Mouse (Mus musculus) gonadal fat pad, adult 2 months (tissue): ENCODE measurements around the gene Mcm8. TPM values are rescaled to one million over a fixed set of nuclear protein-coding genes. Genes with fewer than 3 reads are reported as not detected.

Experiments
- DNase-seq: peaks from one replicate; pipeline ENCODE4 v3.0.0-alpha.2; 2012; ENCODE audit warnings: low read depth
- polyA plus RNA-seq: library from polyadenylated mRNA; depleted of rRNA; stranded (reverse); fragments of >200 nt; gene quantifications from 2 replicates; pipeline ENCODE4 v1.2.3, GENCODE M21; 2012; rRNA removed

The Mcm8 gene
- polyA plus RNA-seq = 1.7 and 2.3 TPM in 2 replicates

DNA sequence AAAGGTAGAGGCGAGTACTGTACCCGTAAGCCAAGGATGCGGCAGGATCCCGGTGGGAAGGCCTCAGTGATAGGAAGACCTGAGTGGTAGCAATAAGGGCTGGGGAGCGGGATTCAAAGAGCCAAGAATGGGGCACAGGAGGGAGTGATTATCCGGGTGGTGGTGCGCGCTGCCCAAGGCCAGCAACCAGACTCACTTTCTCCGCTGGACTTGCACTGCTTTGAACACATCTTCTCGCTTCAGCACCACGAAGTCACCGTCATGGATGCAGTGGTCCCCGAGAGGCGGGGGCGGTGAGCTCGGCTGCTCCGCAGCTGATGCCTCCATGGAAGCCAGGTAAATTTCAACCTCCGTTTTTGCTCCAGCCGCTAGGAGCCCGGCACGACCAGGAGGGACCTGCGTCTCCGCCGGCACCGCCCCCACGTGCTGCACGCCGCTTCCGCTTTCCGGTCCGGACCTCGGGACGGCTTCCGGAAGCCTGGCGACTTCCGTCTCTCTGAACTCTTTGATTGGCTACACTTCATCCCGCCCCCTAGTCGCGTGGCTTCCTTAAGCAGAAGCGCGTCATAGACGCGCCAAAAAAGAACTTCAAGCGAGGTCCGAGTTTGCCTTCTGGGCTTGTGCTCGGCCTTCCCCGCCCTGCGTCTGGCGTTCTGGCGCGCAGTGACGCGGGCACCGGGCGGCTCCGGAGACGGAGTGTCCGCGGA, at the start of gene Mcm8, which contains the start of gene Trmt6:
TSS of gene Mcm8 (plus strand) at position 534 of the 707 bp plus-strand sequence.
TSS of gene Trmt6 (minus strand) at position 448 of the 707 bp plus-strand sequence.
- peak; percentile 65 for DNase-seq

DNA sequence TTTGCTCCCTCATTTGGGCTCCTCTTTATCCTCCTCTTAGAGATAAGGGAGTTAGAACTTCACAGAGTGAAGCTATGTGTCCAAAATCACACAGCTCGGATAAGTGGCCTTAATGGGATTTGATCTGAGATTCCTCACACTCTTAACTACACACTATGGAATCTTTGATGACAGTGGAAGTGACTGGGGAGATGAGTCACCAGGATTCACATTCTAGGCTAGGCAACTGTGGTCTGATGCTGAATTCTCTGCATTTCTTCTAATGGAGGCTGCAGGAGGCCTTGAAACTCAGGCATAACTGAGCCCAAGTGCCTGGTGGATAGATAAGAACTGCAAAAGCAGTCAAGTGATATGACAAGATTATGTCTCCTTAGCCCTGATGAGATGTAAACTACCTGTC, 45.1 kb upstream of the Mcm8 start:
- DNase-seq = no peak

DNA sequence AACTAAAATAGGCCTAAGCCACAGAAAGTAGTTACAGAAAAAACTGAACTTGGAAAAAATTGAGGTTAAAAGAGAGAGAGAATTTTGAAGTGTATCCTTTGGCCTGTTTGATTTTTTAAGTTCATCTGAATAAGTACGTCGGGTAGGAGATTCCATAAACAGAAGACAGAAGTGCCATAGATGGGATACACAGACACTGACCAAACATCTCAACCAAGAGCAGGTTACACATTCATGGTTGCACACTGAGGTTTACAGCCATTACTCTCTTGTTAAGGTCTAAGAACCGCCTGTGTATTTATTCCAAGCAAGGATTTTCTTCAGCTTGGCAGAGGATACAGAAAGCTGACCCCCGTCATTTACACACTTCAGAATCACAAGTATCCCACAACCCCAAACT, 35.0 kb upstream of the Mcm8 start, which contains the start of gene Chgb:
TSS of gene Chgb (plus strand) at position 301 of the 400 bp plus-strand sequence.
- no peak for DNase-seq

DNA sequence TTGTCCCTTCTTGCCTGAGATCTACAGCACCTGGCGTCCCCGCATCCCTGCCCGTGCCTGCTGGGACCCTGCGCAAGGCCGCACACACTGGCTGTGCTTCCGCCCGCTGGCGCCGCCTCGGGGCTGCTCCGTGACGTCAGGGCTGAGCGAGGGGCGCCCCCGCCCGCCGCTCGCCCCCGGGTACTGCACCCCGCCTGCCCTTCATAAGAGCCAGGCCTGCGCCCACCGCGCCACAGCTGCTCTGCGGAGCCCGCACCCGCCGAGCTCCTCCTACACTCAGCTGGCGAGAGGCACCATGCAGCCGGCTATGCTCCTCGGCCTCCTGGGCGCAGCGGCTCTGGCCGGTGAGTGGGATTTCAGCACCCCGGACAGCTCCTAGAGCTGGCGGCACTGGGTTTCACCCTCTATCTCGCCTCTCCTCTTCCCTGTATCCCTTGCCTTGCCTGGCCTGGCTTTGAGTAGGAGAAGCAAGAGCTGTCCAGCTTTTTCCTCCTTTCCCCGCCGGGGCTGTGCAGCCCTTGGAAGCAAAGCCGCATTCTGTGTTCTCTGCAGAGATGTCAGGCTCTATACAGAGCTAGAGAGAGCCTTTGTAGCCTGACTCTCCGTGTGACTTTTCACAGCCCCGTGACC, 34.4 kb upstream of the Mcm8 start:
- peak; percentile 3 for DNase-seq

DNA sequence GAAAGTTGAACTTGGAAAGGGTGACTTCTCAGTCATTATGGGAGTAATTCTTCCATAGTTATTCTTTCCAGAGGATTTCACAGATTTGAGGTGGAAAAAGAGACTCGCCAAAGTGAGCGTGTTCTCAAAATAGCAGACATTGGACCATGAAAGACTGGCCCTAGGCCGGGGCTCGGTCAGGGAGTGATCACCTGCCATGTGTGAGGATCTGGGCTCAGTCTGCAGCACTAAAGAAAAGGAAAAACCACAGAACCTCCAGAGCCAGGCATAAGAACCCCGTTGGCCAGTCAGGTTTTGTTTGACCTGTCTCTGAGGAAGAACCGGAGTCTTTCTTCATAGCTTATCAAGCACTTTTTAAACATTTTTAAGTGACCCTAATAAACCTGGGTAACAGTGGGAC, 31.9 kb upstream of the Mcm8 start:
- no peak for DNase-seq

DNA sequence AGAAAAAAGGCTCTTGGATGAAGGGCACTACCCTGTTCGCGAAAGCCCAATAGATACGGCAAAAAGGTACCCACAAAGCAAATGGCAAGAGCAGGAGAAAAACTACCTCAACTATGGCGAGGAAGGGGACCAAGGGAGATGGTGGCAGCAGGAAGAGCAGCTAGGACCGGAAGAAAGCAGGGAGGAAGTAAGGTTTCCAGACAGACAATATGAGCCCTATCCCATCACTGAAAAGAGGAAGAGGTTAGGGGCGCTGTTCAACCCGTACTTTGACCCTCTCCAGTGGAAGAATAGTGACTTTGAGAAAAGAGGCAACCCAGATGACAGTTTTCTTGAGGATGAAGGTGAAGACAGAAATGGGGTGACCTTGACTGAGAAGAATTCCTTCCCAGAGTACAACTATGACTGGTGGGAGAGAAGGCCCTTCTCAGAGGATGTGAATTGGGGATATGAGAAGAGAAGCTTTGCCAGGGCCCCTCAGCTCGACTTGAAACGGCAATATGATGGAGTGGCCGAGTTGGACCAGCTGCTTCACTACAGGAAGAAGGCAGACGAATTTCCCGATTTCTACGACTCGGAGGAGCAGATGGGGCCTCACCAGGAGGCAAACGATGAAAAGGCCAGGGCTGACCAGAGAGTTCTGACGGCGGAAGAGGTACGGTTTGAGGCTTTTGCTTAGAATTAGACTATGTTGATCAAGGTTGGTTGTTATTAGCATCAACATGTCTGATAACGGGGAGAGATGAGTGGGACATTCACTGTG, 22.3 kb upstream of the Mcm8 start:
- no peak for DNase-seq

DNA sequence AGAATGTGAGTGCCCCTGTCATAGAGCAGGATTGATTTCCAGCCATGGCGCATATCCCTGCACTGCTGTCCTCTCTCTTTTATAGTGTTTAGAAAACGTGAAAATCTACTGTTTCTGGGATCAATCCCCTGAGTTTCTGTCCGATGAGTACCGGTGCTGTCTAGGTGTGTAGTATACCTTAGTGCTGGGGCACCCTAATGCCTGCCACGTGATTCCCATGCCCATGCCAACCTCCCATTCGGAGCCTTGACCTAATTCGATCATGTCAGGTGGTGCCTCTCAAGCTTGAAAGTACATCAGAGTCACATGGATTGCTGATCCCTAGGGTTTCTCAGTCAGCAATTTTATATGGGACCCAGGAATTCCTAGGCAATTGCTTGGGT, 21.7 kb upstream of the Mcm8 start:
- no peak for DNase-seq

DNA sequence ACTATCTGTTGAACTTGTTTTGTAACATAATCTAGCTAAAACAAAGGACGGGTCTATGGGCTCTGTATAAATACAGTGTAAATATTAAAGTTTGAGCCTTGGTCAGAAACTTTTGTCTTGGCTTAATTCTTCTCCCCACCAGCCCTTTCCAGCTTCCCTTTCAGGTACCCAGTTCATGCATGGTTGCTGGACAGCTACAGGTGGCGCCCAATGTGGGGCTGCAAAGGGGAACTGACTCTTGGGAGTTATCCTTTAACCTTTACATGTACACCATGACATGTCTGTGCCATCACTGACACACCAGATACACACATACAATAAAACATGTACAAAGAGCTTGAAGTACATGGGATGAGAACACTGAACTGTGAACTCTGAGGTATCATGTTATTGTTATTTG, 13.0 kb upstream of the Mcm8 start:
- no peak for DNase-seq

DNA sequence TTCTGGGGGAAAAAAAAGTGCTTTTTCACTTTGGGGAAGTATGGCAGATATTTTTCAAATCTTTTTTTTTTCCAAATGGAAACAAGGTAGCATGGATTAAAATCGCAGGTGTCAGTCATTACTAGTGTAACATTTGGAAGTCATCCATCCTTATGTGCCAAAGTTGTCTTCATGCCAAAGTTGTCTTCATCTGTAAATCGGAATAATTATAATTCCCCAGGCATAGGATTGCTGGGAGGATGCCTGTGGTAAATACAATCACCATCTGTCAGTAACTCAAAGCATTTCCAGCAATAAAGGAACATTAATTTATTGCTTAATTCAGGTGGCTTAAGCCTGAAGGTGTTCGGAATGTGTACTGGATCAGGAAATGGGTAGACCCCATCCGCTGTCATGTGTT, 25.1 kb downstream of the Mcm8 start:
- DNase-seq = no peak

DNA sequence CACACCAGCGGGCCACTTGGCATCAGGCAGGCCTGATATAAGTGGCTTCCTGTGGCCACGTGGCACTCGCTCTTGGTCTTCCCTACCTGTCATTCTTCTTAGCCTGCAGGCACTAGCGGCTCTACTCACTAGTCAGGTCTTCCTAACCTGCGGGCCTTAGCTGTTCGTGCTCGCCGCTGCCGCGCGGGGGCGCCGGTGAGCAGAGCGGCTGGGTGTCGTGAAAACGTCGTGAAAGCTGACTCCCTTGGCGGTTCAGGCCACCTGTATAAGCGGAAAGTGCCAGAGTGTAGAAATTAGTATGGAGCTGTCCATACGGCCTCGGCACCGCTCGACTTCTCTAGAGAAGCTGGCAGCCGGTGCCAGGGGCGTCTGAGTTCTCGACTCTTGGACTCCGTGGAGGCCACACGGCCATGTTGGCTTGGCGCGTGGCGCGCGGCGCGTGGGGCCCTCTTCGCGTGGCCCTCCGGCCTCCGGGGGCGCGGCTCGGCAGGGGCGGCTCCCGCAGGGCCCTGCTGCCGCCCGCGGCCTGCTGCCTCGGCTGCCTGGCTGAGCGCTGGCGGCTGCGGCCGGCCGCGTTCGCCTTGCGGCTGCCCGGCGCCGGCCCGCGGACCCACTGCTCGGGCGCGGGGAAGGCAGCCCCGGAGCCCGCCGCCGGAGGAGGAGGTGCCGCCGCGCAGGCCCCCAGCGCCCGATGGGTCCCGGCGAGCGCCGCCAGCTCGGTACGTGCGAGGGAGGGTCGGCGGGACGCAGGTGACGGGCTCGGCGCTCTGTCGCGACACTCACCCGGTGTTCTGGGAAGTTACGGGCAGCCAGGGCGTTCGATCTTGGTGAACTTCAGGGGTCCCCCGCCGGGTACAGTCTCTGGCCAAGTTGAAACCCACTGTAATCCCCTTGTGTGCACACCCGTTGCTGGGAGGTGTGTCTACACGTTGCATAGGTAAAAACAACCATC, 30.7 kb downstream of the Mcm8 start, which contains the start of gene Crls1:
TSS of gene Crls1 (plus strand) at position 260 of the 952 bp plus-strand sequence.
- peak; percentile 31 for DNase-seq

DNA sequence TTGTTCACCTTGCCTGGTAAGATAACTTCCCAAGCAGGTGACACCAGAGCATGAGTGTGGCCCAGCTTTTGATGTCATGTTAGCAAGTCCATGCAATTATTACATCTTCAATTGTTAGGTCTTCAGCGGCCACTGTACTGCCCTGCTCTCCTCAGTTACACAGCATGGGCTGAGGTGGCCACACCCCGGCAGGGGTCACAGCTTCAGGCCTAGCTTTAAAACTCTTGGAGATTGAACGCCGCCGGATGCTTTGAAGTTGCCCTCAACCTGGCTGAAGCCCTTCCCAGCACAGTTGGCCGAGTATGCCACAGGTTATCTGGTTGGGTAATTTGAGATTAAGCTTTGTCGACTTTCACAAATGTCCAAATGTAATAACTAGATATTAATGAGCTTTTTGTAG, 31.6 kb downstream of the Mcm8 start:
- DNase-seq = no peak

DNA sequence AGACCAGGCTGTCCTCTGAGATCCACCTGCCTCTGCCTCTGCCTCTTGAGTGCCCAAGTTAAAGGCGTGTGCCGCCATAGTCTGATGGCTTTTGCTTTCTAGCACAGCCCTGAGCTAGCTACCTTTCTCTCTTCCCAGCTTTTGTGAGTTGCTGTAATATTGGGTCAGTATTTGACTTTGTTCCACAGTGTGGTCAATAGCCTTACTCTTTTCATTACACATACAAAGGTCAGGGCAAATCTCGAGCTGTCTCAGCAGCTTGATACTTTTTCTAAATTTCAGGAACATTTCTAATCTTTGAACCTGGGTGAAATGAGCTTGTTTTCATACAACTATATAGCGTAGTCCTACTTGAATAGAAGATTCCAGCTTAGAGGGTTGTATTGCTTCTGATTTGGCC, 32.4 kb downstream of the Mcm8 start:
- DNase-seq = no peak

DNA sequence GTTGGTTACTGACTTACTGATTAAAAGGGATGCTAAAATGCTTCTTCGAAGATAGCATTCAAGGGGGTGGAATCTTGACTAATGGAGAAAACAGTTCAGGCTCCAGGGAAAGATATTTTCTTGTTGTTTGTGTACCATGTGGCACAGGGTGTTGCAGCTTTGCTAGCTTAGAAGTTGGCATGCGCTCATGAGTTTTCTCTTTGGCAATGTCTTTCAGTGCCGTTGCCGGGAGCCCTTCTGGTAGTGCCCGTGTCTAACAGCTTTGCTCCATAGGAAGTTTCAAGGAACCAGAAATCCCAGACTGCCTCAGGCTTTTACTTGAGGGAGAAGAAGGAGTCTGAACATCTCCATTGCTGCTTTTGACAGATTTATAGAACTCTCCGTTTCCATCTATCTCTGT, 33.2 kb downstream of the Mcm8 start:
- no peak for DNase-seq

DNA sequence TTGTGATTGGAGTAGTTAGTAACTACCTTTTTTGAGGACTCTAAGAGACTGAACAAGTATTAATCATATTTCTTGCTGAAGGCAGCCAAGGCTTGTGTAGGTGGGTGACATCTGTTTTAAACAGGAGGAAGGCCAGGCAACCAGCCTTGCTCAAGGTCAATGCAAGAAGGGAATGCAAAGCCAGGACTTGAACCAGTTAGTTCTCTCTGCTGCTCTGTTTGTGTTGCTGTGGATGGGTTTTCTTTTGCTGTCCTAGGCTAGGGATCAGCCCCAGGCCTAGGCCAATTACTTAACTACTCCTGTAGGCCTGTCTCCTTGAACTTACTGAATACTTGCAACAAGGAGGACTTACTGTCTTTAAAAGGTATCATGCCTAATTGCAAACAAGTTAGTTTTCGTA, 37.1 kb downstream of the Mcm8 start:
- no peak for DNase-seq

DNA sequence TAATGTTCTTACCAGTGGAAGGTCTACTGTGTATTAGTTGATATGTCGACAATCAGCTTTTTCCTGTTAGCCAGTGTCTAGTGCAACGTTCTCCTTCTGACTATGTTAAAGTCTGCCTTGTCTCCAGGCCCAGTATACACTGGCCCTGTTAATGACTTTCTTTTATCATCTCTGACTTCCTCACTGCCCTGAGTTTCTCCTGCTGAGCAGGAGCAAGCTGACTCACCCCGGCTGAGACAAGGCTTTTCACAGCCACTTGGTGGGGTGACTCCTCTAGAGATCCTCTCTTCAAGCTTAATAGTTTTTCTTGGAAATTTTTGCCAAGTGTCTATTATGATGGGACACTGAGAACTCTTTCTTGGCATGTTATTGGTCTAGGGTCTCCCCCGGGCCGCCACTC, 40.4 kb downstream of the Mcm8 start:
- no peak for DNase-seq

DNA sequence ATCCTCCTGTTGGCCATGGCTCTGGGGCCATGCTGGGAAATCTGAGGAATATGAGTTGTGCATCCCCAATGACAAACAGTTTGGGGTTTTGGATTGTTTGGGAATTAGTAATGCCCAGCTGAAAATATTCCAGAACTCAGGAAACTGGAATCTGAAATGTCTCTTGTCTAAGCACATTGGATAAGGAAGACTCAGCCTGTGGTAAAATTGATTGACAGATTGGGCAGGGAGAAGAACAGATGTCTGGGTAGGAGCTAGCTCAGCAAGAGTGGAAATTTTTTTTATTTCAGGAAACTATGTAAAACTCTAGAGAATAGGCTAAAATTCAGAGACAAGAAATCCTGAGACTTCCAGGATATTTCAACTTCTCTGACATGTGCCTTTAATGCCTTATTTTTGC, 44.5 kb downstream of the Mcm8 start:
- DNase-seq = no peak

DNA sequence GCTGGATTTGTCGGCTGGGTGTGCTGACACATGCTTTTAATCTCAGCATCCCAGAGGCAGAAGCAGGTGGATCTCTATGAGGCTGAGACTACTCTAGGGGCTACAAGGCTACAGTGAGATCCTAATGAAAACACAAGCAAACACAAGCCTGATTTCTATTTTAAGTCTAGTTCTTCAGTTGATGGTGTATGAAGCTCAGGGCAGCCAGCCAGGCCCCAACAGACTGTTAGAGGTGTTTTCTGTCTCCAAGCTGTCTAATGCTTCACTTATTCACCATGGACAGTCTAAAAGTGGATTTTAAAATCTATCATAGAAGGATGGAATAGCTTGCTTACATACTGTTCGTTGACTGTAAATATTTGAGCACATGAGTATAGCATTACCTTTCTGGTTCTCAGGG, 45.5 kb downstream of the Mcm8 start:
- DNase-seq = no peak

DNA sequence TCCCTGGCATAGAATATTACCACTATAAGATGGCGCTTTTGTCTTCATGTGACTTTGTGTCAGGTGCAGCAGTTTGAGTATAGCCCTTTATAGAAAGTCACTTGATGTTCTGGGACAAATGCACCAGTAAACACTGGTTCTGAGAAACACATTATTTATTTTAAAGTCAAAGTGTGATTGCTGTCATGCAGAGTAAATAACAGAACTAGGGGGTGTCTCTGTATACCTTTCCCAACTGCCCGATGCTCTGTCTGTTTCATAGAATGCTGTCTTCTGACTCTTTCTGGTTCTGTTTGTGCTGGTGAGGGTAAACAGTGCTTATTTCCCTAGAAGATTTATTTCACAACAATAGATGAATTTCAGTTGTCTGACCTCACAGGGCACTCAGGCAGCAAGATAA, 47.4 kb downstream of the Mcm8 start:
- no peak for DNase-seq

DNA sequence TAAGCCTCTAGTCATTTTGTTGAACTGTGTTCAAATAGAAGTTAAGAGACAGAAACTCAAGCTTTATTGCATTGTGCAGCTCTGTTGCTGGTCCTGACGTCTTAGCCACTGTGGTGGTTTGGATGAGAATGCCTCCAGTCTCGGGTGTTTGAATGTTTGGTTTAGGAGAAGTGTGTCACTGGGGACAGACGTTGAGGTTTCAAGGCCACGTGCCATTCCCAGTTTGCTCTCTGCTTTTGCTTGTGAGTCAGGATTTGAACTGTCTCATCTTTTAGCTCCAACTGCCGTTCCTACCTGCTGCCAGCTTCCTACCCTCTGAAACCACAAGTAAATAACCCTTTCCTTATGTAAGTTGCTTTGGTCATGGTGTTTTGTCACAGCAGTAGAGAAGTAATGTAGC, 51.6 kb downstream of the Mcm8 start:
- DNase-seq = no peak

DNA sequence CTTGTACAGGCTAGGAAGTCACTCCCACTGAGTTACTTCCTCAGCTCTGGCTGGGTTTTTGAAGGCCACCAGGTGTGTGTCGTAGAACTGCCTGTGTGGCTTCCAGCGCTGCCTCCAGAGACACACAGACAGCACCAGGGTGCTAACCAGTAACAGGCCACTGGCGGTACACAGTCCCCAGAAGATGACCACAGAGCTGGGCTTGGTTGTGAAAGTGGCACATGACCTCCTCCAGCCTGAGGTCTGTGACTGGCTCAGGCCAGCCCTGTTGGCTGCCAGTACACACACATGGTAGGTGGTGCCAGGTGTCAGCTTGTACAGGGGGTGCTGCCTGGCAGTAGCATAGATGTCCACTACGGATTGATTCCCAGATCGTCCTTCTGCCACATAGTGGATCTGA, 53.7 kb downstream of the Mcm8 start:
- DNase-seq = no peak

DNA sequence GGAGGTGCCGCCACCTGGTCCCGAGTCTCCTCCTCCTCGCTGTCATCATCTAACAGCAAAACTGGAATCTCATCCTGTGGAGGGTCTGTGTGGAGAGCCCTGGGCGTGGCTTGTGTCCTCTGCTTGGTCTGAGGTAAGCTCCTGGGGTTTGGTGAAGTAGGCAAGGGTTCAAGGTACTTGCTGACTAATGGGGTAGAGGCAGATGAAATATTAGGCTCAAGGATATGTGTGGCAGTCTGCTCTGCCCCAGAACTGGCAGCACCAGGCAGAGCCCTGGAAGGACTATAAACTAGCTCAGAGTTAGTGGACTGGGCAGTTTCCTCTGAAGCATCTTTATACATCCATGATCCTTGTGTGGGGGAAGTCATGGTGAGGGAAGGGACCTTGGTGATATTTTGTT, 54.3 kb downstream of the Mcm8 start:
- no peak for DNase-seq

DNA sequence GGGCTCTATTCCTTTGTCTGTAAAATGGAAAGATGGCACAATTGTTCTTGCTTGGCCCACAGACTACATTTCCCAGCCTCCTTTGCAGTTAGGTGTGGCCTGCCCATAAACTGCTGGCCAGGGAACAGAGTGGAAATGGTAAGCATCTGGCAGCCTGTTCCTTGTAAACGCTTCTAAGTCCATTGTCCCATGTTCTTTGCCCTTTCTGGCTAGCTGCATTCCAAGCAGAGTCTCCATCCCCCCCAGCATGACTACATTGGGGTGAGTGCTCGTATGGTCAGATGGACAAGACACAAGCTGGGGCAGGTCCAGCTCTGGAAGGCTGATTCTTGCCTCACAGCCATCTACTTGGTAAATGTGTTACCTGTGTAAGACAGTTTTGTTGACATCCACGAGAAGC, 55.7 kb downstream of the Mcm8 start:
- DNase-seq = no peak
